Mouse (Mus musculus): ENCODE results near the gene Ankdd1b.

Gene Ankdd1b

DNA sequence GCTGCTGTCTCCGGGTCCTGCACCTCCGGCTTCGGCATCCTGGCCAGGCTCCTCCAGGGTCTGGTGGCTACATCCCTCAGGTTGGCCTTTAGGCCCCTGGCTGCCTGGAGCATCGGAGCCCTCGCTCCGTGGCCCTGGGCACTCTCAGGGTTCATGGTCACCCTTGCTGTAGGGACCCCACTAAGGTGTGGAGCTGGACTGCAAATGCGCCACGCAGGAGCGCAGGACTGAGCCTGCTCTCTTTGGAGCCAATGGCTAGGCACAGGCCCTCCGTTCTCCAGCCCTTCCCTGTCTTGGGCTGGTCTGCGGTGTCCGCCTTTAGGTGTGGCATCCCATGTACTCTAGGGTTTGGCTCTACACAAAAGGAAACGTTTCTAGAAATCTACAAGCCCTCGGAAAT, at the start of gene Ankdd1b:
TSS of gene Ankdd1b (minus strand) at position 242 of the 400 bp plus-strand sequence.
- CTCF ChIA-PET, result no interaction called here

DNA sequence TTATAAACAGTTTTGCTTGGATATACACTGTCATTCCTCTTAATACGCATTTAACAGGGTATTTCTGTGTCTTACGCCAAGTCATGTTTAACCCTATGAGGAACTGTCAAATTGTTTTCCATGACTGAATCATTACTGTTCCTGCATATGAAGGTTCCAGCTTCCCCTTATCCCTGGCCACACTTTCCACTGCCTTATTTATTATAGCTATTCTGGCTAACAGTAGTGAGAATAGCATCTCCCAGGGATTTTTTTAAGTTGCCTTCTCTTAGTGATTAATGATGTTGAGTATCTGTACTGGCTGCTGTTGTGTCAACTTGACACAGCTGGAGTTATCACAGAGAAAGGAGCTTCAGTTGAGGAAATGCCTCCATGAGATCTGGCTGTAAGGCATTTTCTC, 46.3 kb upstream of the Ankdd1b start:
- CTCF ChIA-PET, result no interaction called here

- CTCF ChIA-PET, result no interaction called here
Measured at GRCm38 (mm10) chr13:96516249-96516648, 45.3 kb upstream of the Ankdd1b start.

- CTCF ChIA-PET, result no interaction called here
Measured at GRCm38 (mm10) chr13:96514154-96514942, 43.4 kb upstream of the Ankdd1b start.

DNA sequence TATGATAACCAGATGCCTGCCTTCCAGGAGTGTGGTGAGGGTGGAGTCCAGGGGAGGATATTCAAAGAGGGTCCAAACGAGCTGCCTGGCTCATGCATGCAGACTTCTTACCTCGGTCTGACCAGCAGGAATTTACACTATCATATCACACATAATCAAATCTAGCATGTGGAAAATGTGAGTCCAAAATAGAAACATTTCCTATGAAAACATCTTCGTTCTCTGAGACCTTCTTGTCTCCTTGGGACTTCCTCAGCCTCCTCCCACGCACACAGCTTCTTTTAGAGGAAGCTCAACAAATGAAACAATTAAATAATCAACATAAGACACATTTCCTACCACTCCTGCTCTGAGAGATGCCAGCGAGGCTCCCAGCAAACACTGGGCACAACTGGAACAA, 40.9 kb upstream of the Ankdd1b start:
- CTCF ChIA-PET, result interaction anchor here (0.5 kb wide), 1 partner anchor 1030 kb away, joined by 3 read pairs; no protein-coding TSS in a partner anchor

- CTCF ChIA-PET, result no interaction called here
Measured at GRCm38 (mm10) chr13:96511262-96511661, 40.3 kb upstream of the Ankdd1b start.

DNA sequence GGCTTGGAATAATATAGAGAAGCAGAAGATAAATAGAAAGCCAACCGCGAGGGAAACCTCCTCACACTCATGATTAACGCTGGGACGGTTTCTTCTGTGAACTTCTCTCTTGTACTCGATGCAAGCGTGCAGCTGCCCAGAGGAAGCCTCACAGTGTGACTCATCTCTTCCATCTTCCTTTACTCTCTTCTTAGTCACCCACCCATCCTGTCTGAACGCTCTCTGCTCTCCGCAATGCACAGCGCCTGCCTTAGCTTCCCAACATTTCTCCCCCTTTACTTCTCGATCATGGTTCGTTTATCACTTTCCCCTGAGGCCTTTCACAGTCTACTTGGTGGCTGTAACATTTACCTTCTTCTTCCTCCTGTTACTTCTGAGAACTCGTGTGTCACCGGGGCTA, 39.6 kb upstream of the Ankdd1b start:
- CTCF ChIA-PET, result no interaction called here

DNA sequence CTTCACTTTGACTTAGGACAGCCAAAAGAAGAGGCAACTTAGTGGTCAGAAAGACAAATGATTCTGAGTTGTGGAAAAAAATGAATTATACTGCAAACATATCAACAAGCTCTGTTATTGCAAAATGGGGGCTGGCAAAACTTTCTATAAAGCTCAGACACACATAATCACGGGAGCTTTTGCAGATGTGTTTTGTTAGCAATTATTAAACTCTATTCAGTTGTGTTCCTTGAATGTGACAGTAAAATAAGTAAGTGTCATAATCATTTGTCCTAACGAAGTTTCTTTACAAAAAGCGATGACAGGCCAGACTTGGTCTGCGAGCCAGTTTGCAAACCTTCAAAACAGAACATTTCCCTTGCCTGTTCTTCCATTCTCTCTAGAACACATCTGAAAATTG, 36.5 kb upstream of the Ankdd1b start:
- CTCF ChIA-PET, result no interaction called here

DNA sequence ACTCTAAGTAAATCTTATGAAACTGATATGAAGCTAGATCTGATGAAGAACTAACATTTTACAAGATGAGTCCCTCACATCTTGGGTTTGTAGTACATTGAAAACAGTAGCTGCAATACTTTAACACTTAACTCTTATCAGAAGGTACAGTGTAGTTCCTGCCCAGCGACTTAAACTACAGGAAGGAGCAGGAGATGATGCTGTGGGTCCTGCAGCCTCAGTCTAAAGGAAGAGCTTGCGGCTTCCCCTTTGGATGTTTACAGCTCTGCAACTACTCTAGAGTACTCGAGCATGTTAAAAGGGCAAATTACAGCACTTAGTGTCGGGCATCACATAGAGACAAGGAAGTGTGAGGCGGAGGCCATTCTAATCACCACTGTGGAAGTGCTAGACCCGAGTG, 35.3 kb upstream of the Ankdd1b start:
- CTCF ChIA-PET, result no interaction called here

DNA sequence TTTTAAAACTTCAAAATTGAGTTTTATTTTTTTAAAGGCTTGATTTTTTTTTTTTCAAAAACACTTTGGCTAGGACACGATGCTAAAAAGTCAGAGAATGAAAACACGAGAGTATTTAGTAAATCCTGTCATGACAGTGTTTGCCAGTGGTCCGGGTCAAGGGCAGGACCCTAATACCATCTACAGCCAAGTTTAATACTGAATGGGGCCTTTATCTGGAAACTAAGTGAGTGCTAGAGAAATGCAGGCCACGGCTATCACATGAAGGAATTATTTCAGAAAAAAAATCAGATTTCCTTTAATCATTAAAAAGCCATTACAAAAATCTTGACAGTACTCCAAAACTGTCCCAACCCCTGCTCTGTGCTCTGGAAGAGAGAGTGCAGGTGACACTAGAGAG, 34.7 kb upstream of the Ankdd1b start:
- CTCF ChIA-PET, result no interaction called here

DNA sequence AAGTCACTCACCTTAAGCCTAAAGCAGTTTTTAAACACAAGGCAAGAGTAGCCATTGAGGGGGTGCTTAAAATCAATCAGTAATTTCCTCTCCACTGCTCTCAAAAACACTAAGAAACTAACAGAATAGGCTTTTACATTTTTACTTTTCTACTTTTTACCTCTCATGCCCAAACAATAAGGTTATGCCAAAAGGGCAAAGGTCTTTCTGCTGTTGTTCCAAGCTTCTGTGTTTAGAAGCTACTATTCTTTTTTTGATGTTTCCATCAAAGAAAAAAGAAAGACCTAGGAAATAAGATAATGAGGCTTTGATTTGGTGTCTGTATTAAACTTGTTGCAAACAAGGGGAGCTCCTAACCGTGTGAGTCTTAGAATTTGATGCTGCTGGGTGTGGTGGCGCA, 28.9 kb upstream of the Ankdd1b start:
- CTCF ChIA-PET, result no interaction called here

DNA sequence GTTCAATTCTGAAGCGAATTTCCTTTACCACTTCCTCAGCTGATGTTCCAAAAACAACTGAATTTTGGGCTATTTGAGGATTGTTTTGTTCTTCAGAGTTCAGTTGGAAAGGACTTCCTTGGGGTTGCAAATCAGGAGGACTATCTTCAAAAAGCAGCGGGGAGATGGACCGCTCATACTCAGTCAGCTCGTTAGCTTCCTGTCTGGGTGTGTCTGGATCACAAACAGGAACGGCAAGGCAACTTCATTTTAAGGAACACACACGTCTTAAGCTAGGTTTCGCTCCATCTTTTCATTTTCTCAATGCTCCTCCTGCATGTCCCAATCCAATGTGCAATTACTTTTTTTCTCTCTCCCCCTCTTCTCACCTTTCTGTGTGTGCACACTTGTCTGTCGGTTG, 25.6 kb upstream of the Ankdd1b start:
- CTCF ChIA-PET, result no interaction called here

DNA sequence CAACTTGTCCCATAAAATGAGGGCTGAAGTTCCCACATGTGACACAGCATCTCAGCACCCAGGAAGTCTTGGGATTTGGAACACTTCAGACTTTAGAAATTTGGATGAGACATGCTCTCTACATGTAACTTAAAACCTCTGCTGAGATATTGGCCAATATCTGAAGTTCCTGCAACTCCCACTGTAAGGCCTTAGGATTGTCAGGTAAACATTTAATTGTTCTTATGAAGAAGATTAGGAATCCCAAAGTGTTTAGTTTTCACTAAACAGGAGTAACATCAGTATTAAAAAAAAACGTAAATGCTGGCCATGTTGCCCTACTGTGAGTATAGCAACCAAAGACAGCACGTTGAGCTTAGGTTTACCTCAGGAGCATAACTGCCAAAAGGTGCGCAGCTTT, 19.4 kb upstream of the Ankdd1b start, which contains the start of gene Gm17622:
TSS of gene Gm17622 (plus strand) at position 301 of the 400 bp plus-strand sequence.
- CTCF ChIA-PET, result interaction anchor here (0.6 to 0.7 kb wide), 2 partner anchors 25 to 929 kb away, joined by 6 to 7 read pairs; no protein-coding TSS in a partner anchor

DNA sequence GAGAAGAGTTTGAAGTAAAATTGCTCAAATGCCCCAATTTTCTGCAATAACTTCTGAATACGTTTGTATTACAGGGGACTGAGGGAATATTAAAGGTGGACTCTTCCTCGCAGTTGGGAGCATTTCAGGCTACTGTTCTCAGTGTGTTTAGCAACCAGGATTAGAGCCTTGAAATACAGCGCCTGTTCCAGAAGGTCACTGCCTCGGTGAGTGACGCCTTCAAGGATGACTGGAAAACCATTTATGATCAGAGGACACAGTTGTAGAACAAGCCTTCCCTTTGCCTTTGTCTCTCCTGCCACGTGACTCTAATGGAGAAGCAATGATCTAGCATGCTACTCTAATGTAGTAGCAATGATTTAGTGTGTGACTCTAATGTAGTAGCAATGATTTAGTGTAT, 17.0 kb upstream of the Ankdd1b start:
- CTCF ChIA-PET, result no interaction called here

GRCm38 (mm10) chr13:96487230-96487629, 16.2 kb upstream of the Ankdd1b start:
- CTCF ChIA-PET, result no interaction called here

- CTCF ChIA-PET, result no interaction called here
Measured at GRCm38 (mm10) chr13:96478991-96479390, 8.0 kb upstream of the Ankdd1b start.

- CTCF ChIA-PET, result no interaction called here
Measured at GRCm38 (mm10) chr13:96477226-96477625, 6.2 kb upstream of the Ankdd1b start.

- CTCF ChIA-PET, result no interaction called here
Measured at GRCm38 (mm10) chr13:96470556-96470955, 442 bp downstream of the Ankdd1b start.

DNA sequence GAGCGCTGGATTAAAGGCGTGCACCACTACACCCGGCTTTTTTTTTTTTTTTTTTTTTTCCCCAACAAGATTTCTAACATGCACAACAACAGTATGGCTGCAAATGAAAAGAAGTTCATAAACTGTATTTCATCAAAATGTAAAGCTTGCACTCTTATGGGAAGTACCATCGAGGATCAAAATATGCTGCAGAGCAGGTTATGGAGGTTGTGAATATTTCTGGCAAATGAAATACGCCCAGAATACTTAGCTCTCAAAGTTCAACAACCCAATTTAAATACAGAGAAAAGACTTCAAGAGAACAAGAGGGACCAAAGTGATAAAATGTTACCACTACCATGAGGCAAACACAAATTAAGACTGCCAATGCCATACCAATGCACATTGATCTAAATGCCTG, 2.3 kb downstream of the Ankdd1b start:
- CTCF ChIA-PET, result no interaction called here

- CTCF ChIA-PET, result interaction anchor here (0.6 kb wide), 1 partner anchor 26 kb away, joined by 7 read pairs; no protein-coding TSS in a partner anchor
Measured at GRCm38 (mm10) chr13:96465315-96465714, 5.7 kb downstream of the Ankdd1b start.

- CTCF ChIA-PET, result no interaction called here
Measured at GRCm38 (mm10) chr13:96462644-96463043, 8.4 kb downstream of the Ankdd1b start.

- CTCF ChIA-PET, result no interaction called here
Measured at GRCm38 (mm10) chr13:96458606-96459005, 12.4 kb downstream of the Ankdd1b start.

DNA sequence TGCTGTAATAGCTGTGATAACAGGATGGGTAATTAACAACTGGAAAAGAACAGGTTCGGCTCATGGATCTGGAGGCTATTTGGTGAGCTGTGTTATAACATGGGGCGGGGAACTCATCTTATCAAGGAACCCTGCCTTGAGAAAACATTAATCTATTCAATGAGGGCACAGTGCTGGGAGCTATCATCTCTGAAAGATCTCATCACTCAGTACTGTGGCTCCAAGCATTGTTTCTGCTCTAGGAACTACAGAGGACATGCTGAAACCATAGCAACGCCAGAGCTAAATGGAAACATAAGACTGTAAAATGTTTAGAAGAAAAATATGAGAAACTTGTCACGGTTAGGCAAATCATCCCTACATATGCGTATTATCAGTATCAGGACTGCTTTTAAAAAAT, 13.0 kb downstream of the Ankdd1b start:
- CTCF ChIA-PET, result no interaction called here

DNA sequence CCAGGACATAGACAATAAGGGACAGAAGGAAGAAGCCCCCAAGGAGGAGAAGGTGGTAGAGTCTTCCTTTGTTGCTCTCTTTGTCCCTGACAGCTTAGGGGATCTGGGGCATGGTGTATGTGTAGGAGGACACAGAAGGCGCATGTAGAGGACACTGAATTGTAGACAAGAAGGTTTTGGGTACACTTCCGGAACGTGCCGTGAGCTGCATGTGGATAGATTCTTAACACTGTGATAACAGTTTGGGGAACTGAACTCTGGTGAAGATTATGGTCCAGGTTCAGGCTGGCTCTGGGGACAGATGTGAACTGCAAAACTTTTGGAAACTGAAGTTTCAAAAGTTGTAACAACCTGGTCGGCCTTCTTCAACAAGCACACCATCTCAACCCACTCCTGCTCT, 13.4 kb downstream of the Ankdd1b start:
- CTCF ChIA-PET, result no interaction called here

All from spleen, embryonic (tissue).